Mouse (Mus musculus): ENCODE data around the gene Gm9376. TPM values are rescaled to one million over a fixed set of nuclear protein-coding genes. Genes with fewer than 3 reads are reported as not detected.

Gm9376 gene
- not detected in 2 replicates for polyA plus RNA-seq (2015; fragmentation: Nextera tagmentation; extraction: Ambion mirVana)

GRCm38 (mm10) chr14:118266660-118267059 lies at the start of gene Gm9376:
TSS of gene Gm9376 (plus strand) at chr14:118266960.
- no peak within 1 kb of the TSS for H3K9ac ChIP-seq (ENCODE audit: low read length)
- ATAC-seq (replicated peaks; ENCODE audit: extremely low read depth, insufficient read depth, low FRiP score) = no peak
- no peaks in the 10 kb centered on the region for H3K9me3 ChIP-seq (replicated peaks; ENCODE audit: control insufficient read depth, low read length)
- no peak within 1 kb of the TSS for H3K4me3 ChIP-seq (ENCODE audit: low read length)
- no peaks in the 10 kb centered on the region; the same call in 1 of the 2 replicates for H3K27me3 ChIP-seq (ENCODE audit: control insufficient read depth, insufficient read depth, low read length)
- H3K4me2 ChIP-seq (ENCODE audit: low read depth, low read length) = no peak within 1 kb of the TSS
- no peaks in the 10 kb centered on the region for H3K36me3 ChIP-seq (ENCODE audit: control insufficient read depth, insufficient read depth)
- no peaks in the 10 kb centered on the region for H3K4me1 ChIP-seq (ENCODE audit: control insufficient read depth, insufficient read depth, low read length)
- H3K27ac ChIP-seq (ENCODE audit: low read length) = no peak within 1 kb of the TSS
- WGBS = 85% methylated on average over 2 of the region's 2 CpGs

DNA sequence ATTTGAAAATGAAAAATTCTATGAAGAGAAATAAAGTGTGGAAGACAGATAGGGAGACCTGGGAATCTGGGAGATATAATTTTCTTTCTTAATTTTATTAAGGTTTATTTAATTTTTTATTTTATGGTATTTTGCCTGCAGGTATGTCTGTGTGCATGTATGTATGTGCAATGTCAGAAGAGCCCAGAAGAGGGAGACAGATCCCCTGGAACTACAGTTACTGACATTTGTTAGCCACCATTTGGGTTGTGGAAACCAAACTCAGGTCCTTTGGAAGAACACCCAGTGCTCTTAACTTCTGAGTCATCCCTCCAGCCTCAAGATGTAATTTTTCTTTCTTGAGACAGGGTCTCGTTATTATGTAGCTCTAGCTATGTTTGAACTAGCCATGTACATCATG lies 45.9 kb upstream of the Gm9376 start:
- Histone ChIP-seq H3K36me3 (ENCODE audit: control insufficient read depth, insufficient read depth) (no peaks in the 10 kb centered on the region), H3K4me2 (ENCODE audit: low read depth, low read length) (no peak overlapping the region), H3K27me3 (ENCODE audit: control insufficient read depth, insufficient read depth, low read length) (peaks cover 39% of the 10 kb centered on the region), H3K4me1 (ENCODE audit: control insufficient read depth, insufficient read depth, low read length) (no peaks in the 10 kb centered on the region), H3K9ac (ENCODE audit: low read length) (no peak overlapping the region), H3K9me3 (replicated peaks; ENCODE audit: control insufficient read depth, low read length) (no peaks in the 10 kb centered on the region), H3K4me3 (ENCODE audit: low read length) (no peak overlapping the region), H3K27ac (ENCODE audit: low read length) (no peak overlapping the region)
- WGBS = 84% methylated on average over 1 of the region's 1 CpGs
- no peak for ATAC-seq (replicated peaks; ENCODE audit: extremely low read depth, insufficient read depth, low FRiP score)

GRCm38 (mm10) chr14:118225061-118225743 lies 41.6 kb upstream of the Gm9376 start:
- Histone ChIP-seq H3K27ac (ENCODE audit: low read length) (no peak overlapping the region), H3K27me3 (ENCODE audit: control insufficient read depth, insufficient read depth, low read length) (peaks cover 74% of the 10 kb centered on the region), H3K9ac (ENCODE audit: low read length) (no peak overlapping the region), H3K4me3 (ENCODE audit: low read length) (no peak overlapping the region), H3K9me3 (replicated peaks; ENCODE audit: control insufficient read depth, low read length) (no peaks in the 10 kb centered on the region), H3K4me1 (ENCODE audit: control insufficient read depth, insufficient read depth, low read length) (no peaks in the 10 kb centered on the region), H3K36me3 (ENCODE audit: control insufficient read depth, insufficient read depth) (no peaks in the 10 kb centered on the region), H3K4me2 (ENCODE audit: low read depth, low read length) (no peak overlapping the region)
- ATAC-seq (replicated peaks; ENCODE audit: extremely low read depth, insufficient read depth, low FRiP score) = no peak
- WGBS = 17% methylated on average over 16 of the region's 16 CpGs

DNA sequence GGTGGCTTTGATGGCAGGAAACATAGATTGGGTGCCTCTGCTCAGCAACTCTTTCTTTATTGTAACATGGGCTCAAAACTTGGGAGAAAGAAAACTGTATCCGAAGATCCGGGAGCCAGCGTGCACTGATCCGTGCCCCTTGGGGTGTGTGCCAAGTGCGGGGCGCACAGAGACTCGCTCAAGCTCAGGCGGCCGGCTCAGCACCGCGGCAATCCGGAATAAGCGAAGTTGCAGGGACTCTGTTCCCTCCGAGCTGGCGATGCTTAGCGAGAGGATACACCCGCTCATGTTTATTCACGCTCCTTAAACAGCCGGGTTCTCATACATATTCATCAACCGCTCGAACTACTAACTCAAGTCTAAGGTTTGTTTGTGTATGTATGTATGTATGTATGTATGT lies 40.8 kb upstream of the Gm9376 start:
- under 1% methylated on average over 21 of the region's 21 CpGs for WGBS
- H3K4me3 ChIP-seq (ENCODE audit: low read length) = peak overlapping the region; percentile 5
- H3K9me3 ChIP-seq (replicated peaks; ENCODE audit: control insufficient read depth, low read length) = no peaks in the 10 kb centered on the region
- H3K4me2 ChIP-seq (ENCODE audit: low read depth, low read length) = peak overlapping the region; percentile 18; the same call in 1 of the 2 replicates
- H3K36me3 ChIP-seq (ENCODE audit: control insufficient read depth, insufficient read depth) = no peaks in the 10 kb centered on the region
- no peak overlapping the region for H3K27ac ChIP-seq (ENCODE audit: low read length)
- no peak overlapping the region for H3K9ac ChIP-seq (ENCODE audit: low read length)
- ATAC-seq (replicated peaks; ENCODE audit: extremely low read depth, insufficient read depth, low FRiP score) = no peak
- no peaks in the 10 kb centered on the region for H3K4me1 ChIP-seq (ENCODE audit: control insufficient read depth, insufficient read depth, low read length)
- peaks cover 78% of the 10 kb centered on the region for H3K27me3 ChIP-seq (ENCODE audit: control insufficient read depth, insufficient read depth, low read length)

GRCm38 (mm10) chr14:118226471-118227155 lies 40.1 kb upstream of the Gm9376 start:
- Histone ChIP-seq H3K4me3 (ENCODE audit: low read length) (peak overlapping the region; percentile 5), H3K9me3 (replicated peaks; ENCODE audit: control insufficient read depth, low read length) (no peaks in the 10 kb centered on the region), H3K27me3 (ENCODE audit: control insufficient read depth, insufficient read depth, low read length) (peaks cover 78% of the 10 kb centered on the region), H3K4me1 (ENCODE audit: control insufficient read depth, insufficient read depth, low read length) (no peaks in the 10 kb centered on the region), H3K4me2 (ENCODE audit: low read depth, low read length) (peak overlapping the region; percentile 18; the same call in 1 of the 2 replicates), H3K36me3 (ENCODE audit: control insufficient read depth, insufficient read depth) (no peaks in the 10 kb centered on the region), H3K27ac (ENCODE audit: low read length) (no peak overlapping the region), H3K9ac (ENCODE audit: low read length) (no peak overlapping the region)
- WGBS = 2% methylated on average over 21 of the region's 21 CpGs
- no peak for ATAC-seq (replicated peaks; ENCODE audit: extremely low read depth, insufficient read depth, low FRiP score)

- Histone ChIP-seq H3K9me3 (replicated peaks; ENCODE audit: control insufficient read depth, low read length) (no peaks in the 10 kb centered on the region), H3K36me3 (ENCODE audit: control insufficient read depth, insufficient read depth) (no peaks in the 10 kb centered on the region), H3K27me3 (ENCODE audit: control insufficient read depth, insufficient read depth, low read length) (peaks cover 73% of the 10 kb centered on the region), H3K9ac (ENCODE audit: low read length) (no peak overlapping the region), H3K4me3 (ENCODE audit: low read length) (no peak overlapping the region), H3K4me2 (ENCODE audit: low read depth, low read length) (no peak overlapping the region), H3K4me1 (ENCODE audit: control insufficient read depth, insufficient read depth, low read length) (peaks cover 26% of the 10 kb centered on the region), H3K27ac (ENCODE audit: low read length) (no peak overlapping the region)
- 5% methylated on average over 8 of the region's 8 CpGs for WGBS
- ATAC-seq (replicated peaks; ENCODE audit: extremely low read depth, insufficient read depth, low FRiP score) = no peak
Observed at GRCm38 (mm10) chr14:118232381-118232970, 34.3 kb upstream of the Gm9376 start.

DNA sequence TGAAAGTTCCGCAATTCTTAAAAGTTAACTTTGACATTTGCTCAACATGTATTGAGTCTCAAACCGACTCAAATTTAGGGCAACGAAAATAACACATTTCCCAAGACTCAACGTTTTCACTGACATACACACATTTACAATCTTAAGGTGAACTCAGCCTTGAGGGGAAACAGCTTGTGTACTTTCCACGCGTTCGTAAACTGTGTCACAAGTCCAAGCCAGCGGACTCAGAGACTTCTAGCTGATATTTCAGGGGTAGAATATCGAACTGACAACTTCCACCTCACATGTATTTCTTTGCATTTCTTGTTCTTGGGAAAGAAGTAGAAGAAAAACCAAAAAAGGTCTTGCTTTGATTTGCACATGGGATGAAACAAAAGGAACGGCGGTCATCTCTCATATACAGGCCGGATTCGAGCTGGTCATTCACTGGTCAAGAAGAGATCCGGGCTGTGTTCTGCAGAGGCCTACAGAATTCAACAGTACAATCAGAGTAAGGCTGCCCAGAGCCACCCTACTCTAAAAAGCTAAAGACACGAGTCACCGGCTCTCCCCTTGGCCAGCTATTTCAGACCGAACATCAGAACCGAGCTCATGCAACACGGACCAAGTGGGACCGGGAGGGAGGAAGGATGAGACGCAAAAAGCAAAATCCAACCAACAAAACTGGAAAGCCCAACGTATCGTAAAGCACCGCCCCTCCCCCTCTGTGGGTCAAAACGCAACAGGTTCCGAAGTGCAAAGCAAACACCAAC lies 32.8 kb upstream of the Gm9376 start:
- H3K4me3 ChIP-seq (ENCODE audit: low read length) = peak overlapping the region; percentile 56
- H3K27ac ChIP-seq (ENCODE audit: low read length) = no peak overlapping the region
- 5% methylated on average over 26 of the region's 26 CpGs for WGBS
- peaks cover 73% of the 10 kb centered on the region for H3K27me3 ChIP-seq (ENCODE audit: control insufficient read depth, insufficient read depth, low read length)
- no peak for ATAC-seq (replicated peaks; ENCODE audit: extremely low read depth, insufficient read depth, low FRiP score)
- no peak overlapping the region for H3K9ac ChIP-seq (ENCODE audit: low read length)
- no peak overlapping the region for H3K4me2 ChIP-seq (ENCODE audit: low read depth, low read length)
- no peaks in the 10 kb centered on the region for H3K9me3 ChIP-seq (replicated peaks; ENCODE audit: control insufficient read depth, low read length)
- peaks cover 26% of the 10 kb centered on the region for H3K4me1 ChIP-seq (ENCODE audit: control insufficient read depth, insufficient read depth, low read length)
- H3K36me3 ChIP-seq (ENCODE audit: control insufficient read depth, insufficient read depth) = no peaks in the 10 kb centered on the region

DNA sequence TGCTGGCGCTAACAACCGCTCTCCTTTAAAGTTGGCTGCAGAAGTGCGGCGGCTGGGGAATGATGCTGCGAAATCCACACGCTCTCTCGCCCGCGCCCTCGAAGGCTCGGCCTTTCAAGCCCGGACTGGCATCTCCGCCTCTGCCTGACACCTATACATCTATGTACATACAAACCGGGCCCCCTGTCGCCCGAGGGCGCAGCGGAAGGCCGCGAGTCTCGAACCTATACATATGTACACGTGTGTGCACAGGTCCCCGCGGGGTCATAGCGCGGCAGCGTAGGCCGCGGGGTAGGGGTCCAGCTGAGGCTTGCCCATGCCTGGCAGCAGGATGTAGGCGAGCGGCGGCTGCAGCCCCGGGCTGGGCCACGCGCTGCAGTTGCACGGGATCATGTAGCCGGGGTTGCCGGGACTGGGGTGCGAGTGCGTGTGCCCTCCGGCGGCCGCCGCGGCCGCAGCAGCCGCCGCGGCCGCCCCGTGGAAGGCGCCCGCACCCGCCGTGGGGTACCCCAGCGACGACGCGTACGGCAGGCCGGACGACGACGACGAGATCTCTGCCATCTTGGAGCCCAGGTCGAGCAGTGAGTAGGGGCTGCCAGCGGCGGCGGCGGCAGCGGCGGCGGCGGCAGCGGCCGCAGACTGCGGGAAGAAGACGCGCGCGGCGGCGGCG lies 32.1 kb upstream of the Gm9376 start:
- Histone ChIP-seq H3K4me2 (ENCODE audit: low read depth, low read length) (peak overlapping the region; percentile 81), H3K9me3 (replicated peaks; ENCODE audit: control insufficient read depth, low read length) (no peaks in the 10 kb centered on the region), H3K9ac (ENCODE audit: low read length) (no peak overlapping the region), H3K27me3 (ENCODE audit: control insufficient read depth, insufficient read depth, low read length) (peaks cover 73% of the 10 kb centered on the region), H3K4me3 (ENCODE audit: low read length) (peak overlapping the region; percentile 56), H3K36me3 (ENCODE audit: control insufficient read depth, insufficient read depth) (no peaks in the 10 kb centered on the region), H3K4me1 (ENCODE audit: control insufficient read depth, insufficient read depth, low read length) (peaks cover 26% of the 10 kb centered on the region), H3K27ac (ENCODE audit: low read length) (no peak overlapping the region)
- ATAC-seq (replicated peaks; ENCODE audit: extremely low read depth, insufficient read depth, low FRiP score) = no peak
- WGBS = under 1% methylated on average over 70 of the region's 84 CpGs

Data from heart, embryonic 16.5 days (tissue).